Mouse (Mus musculus) cortical plate, adult 2 months (tissue): ENCODE measurements around the gene Pabpn1. TPM values are rescaled to one million over a fixed set of nuclear protein-coding genes. Genes with fewer than 3 reads are reported as not detected.

ENCODE experiments used
- H3K27ac ChIP-seq: fragments of 200-500 bp; 2 replicates; pipeline ENCODE4 v1.5.1; 2012; ENCODE audit warnings: low read length, control low read depth, inconsistent platforms; ENCODE audit not compliant: insufficient read depth
- H3K4me1 ChIP-seq: fragments of 200-500 bp; 2 replicates; pipeline ENCODE4 v1.6.1; 2011; ENCODE audit warnings: low read length; ENCODE audit not compliant: control insufficient read depth, insufficient read depth
- H3K4me3 ChIP-seq: fragments of 200-500 bp; 2 replicates; pipeline ENCODE4 v1.5.1; 2011; ENCODE audit warnings: mild to moderate bottlenecking, low read length, control low read depth; ENCODE audit not compliant: insufficient read depth
- CTCF ChIP-seq: fragments of 200-500 bp; IDR thresholded peaks from 2 replicates; pipeline ENCODE4 v1.5.1; 2011; ENCODE audit warnings: mild to moderate bottlenecking, control low read depth, low read length; ENCODE audit not compliant: insufficient read depth; ENCODE audit errors: extremely low read depth
- POLR2A ChIP-seq: fragments of 200-500 bp; IDR thresholded peaks from 2 replicates; pipeline ENCODE4 v1.6.1; 2011; ENCODE audit warnings: mild to moderate bottlenecking, low read length, control low read depth; ENCODE audit not compliant: insufficient read depth; ENCODE audit errors: extremely low read depth
- polyA plus RNA-seq: library from polyadenylated mRNA; depleted of rRNA; stranded (reverse); fragments of >200 nt; gene quantifications from 2 replicates; pipeline ENCODE4 v1.2.3, GENCODE M21; 2012

Gene Pabpn1
- polyA plus RNA-seq, 1 experiment: 414 TPM

- Histone ChIP-seq H3K4me3 (peak within 1 kb of the TSS; percentile 23), H3K4me1 (no peaks in the 10 kb centered on the region), H3K27ac (peak within 1 kb of the TSS; percentile 92)
- TF ChIP-seq POLR2A (no peak; the same call in 1 of the 2 replicates), CTCF (no peak)
Observed at GRCm38 (mm10) chr14:54935904-54936830, 43.9 kb downstream of the Pabpn1 start, which contains the start of gene Cmtm5. TSS of gene Cmtm5 (plus strand) at chr14:54936261.

- Histone ChIP-seq H3K4me1 (no peaks in the 10 kb centered on the region), H3K27ac (peak overlapping the region; percentile 92; the same call in 1 of the 2 replicates), H3K4me3 (peak overlapping the region; percentile 23)
- TF ChIP-seq POLR2A (no peak), CTCF (no peak)
Observed at GRCm38 (mm10) chr14:54936831-54937160, 44.5 kb downstream of the Pabpn1 start.

DNA sequence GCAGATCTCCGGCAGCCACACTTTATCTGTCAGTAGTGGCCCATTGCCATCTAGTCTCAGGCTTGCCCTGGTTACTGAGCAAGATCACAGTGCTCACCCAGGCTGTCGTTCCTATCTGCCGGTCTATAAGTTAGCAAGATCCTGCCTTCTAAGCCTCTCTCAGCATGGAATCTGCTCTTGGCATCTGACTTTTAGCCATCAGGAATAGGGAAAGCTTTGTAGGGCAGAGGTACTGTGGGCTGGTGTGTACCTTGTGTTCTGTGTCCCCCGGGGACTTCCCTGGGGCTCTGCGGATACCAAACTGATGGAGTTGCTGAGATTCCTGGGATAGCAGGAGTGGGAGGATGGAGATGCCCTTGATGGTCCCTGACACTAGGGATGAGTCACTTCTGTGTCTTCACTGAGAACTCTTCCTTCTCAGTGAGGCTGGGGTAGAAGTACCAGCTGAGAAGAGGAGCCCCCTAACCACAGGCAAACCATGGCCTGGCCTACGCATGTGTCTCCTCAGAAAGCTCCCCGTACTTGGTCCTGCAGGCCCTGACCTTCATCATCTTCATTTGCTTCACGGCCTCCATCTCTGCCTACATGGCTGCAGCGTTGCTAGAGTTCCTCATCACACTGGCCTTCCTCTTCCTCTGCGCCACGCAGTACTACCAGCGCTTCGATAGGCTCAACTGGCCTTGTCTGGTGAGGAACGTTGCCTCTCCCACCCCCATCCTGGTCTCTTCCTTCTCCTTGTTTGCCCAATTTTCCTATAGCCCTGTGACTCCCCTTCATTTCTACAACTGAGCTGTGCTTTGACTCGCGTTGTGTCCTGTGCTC, 45.3 kb downstream of the Pabpn1 start:
- Histone ChIP-seq H3K27ac (0 out of 2 replicates have a peak overlapping the region, but pooled peaks have one; percentile 29), H3K4me3 (peak overlapping the region; percentile 23), H3K4me1 (no peaks in the 10 kb centered on the region)
- TF ChIP-seq CTCF: no peak
- no peak for TF ChIP-seq POLR2A

DNA sequence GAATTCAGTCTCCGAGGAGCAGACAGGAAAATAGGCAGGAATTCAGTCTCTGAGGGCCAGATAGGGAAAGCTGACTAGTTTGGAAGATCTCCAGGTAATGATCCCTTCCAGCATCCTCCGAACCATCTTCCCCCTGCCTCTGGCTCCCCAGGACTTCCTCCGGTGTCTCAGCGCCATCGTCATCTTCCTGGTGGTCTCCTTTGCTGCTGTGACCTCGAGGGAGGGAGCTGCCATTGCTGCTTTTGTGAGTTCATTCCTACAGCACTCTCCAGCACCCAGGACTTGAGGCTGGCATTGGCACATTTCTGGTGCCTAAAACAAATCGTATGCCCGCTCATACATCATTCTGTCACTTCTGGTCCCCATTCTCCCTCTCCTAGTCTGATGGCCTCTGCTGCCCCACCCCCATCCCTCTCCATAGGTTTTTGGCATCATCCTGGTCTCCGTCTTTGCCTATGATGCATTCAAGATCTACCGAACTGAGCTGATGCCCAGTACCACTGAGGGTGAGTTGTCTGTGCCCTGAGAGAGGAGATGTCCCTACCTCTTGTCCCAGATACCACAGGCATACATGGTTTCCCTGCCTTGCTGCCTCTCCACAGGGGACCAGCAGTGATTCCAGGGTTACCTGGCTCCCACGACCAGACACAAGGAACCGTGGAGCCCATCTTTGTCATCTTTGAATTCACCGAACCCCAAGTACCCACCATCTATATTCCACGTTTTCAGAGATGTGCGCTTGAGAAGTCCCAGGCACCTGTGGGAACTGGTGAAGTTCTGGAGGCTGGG, 46.3 kb downstream of the Pabpn1 start:
- H3K27ac ChIP-seq: no peak overlapping the region
- no peaks in the 10 kb centered on the region for H3K4me1 ChIP-seq
- TF ChIP-seq POLR2A: no peak
- TF ChIP-seq CTCF: no peak
- no peak overlapping the region for H3K4me3 ChIP-seq

DNA sequence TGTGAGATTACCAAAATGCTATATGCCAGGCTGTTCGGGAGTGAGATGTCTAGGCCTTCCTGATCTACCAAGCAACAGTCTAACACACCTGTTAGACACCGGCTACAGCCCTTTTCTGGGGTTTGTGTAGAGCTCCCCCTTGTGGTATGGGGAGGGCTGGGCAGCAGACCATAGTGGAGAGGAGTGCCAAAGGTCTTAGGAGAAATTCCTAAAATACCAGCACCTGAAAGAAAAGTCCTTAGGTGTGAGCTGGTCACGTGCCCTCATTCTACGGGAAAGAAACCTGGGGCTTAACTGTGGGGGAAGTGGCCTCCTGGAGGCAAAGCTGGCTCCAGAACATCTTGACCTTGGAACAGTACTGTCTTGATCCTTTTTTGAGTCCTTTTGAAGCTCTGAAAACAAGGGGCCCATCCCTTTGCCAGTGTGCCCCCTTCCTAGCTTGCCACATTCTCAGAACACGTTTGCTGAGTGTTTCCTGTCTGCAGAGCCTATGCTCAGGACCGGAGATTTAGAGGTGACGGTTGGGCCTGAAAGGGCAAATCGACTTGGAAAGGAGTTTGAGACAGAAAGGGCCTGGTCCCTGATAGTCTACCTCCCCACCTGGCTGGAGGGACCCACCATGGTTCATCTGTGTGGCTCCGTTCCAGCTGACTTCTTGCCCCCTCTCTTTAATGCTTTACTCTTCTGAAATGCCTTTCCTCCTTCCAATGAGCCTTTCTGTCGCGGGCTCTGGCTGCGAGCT, 47.3 kb downstream of the Pabpn1 start:
- no peak overlapping the region for H3K27ac ChIP-seq
- H3K4me3 ChIP-seq: no peak overlapping the region
- TF ChIP-seq POLR2A (no peak), CTCF (peak; percentile 79)
- H3K4me1 ChIP-seq: no peaks in the 10 kb centered on the region

GRCm38 (mm10) chr14:54940176-54940530, 47.9 kb downstream of the Pabpn1 start:
- no peak for TF ChIP-seq POLR2A
- TF ChIP-seq CTCF: no peak
- Histone ChIP-seq H3K4me1 (no peaks in the 10 kb centered on the region), H3K4me3 (no peak overlapping the region), H3K27ac (no peak overlapping the region)

- no peak overlapping the region for H3K4me3 ChIP-seq
- H3K27ac ChIP-seq: no peak overlapping the region
- no peak for TF ChIP-seq CTCF
- TF ChIP-seq POLR2A: no peak
- H3K4me1 ChIP-seq: no peaks in the 10 kb centered on the region
Observed at GRCm38 (mm10) chr14:54941024-54941978, 49.0 kb downstream of the Pabpn1 start.

DNA sequence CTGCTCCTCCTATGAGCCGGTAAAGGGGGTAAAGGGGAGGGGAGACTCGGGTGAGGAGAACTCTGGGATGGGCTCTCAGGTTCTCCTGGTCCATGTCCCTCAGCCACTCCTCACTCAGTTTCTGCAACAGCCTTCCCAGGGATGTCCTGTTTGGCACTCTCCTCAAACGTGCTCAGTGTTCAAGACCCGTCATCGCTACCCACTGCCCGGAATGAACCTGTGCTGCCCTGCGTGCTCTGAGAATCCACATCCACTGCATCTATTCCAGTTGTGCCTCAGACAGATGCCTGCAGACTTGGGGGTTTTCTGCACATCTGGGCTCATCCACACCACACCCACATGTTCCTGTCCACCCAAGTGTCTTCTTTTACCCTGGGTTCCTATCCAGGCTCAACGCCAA, 50.2 kb downstream of the Pabpn1 start:
- no peaks in the 10 kb centered on the region for H3K4me1 ChIP-seq
- no peak overlapping the region for H3K4me3 ChIP-seq
- TF ChIP-seq POLR2A (no peak), CTCF (no peak)
- H3K27ac ChIP-seq: no peak overlapping the region
